Mouse (Mus musculus) E14TG2a.4 (cell line): ENCODE measurements at regions not wholly inside any gene's neighbourhood (a gene's known extent, or its start where the extent isn't known, plus 50 kb on each side); places are given as distances from the start of the nearest gene placed in this dataset.

Experiments
- H3K27me3 ChIP-seq: 2 replicates; pipeline ENCODE4 v1.6.1; 2014; ENCODE audit warnings: low read length, control low read depth; ENCODE audit not compliant: insufficient read depth
- H3K36me3 ChIP-seq: 2 replicates; pipeline ENCODE4 v1.6.1; 2014; ENCODE audit warnings: low read length, control low read depth; ENCODE audit not compliant: insufficient read depth
- H3K4me1 ChIP-seq: replicated peaks from 2 replicates; pipeline ENCODE4 v1.6.1; 2014; ENCODE audit warnings: low read depth, low read length, control low read depth
- H3K4me3 ChIP-seq: replicated peaks from 2 replicates; pipeline ENCODE4 v1.5.1; 2014; ENCODE audit warnings: mild to moderate bottlenecking, low read length
- H3K9me3 ChIP-seq: 2 replicates; pipeline ENCODE4 v1.6.1; 2014; ENCODE audit warnings: low read length, control low read depth
- CTCF ChIP-seq: conservative IDR thresholded peaks from 2 replicates; pipeline ENCODE4 v1.5.1; 2014; ENCODE audit warnings: low read length
- NANOG ChIP-seq: IDR thresholded peaks from 2 replicates; pipeline ENCODE4 v1.6.1; 2014; ENCODE audit warnings: borderline replicate concordance, low read length, mixed read lengths
- POU5F1 ChIP-seq: IDR thresholded peaks from 2 replicates; pipeline ENCODE4 v1.6.1; 2014; ENCODE audit warnings: low read length, borderline replicate concordance

GRCm38 (mm10) chr16:5496051-5496685 lies 240.4 kb upstream of the Eef2kmt start:
- Histone ChIP-seq H3K4me3 (no peak overlapping the region), H3K9me3 (no peaks in the 10 kb centered on the region), H3K36me3 (no peaks in the 10 kb centered on the region), H3K4me1 (peaks cover 28% of the 10 kb centered on the region), H3K27me3 (no peaks in the 10 kb centered on the region)
- TF ChIP-seq CTCF (no peak), POU5F1 (no peak), NANOG (no peak)

- TF ChIP-seq CTCF (no peak), POU5F1 (no peak), NANOG (no peak)
- peaks cover 28% of the 10 kb centered on the region for H3K4me1 ChIP-seq
- no peaks in the 10 kb centered on the region; the same call in 1 of the 2 replicates for H3K9me3 ChIP-seq
- H3K4me3 ChIP-seq, result no peak overlapping the region
- H3K27me3 ChIP-seq, result no peaks in the 10 kb centered on the region
- H3K36me3 ChIP-seq, result no peaks in the 10 kb centered on the region
Observed at GRCm38 (mm10) chr16:5493352-5493751, 237.6 kb upstream of the Eef2kmt start.

- no peaks in the 10 kb centered on the region for H3K36me3 ChIP-seq
- H3K27me3 ChIP-seq, result peaks cover 13% of the 10 kb centered on the region
- TF ChIP-seq POU5F1 (no peak), CTCF (no peak), NANOG (no peak)
- peaks cover 2% of the 10 kb centered on the region; the same call in 1 of the 2 replicates for H3K4me1 ChIP-seq
- no peaks in the 10 kb centered on the region; the same call in 1 of the 2 replicates for H3K9me3 ChIP-seq
- H3K4me3 ChIP-seq, result no peak overlapping the region
Observed at GRCm38 (mm10) chr16:5487259-5487658, 231.5 kb upstream of the Eef2kmt start.

GRCm38 (mm10) chr16:5483337-5483736 lies 227.6 kb upstream of the Eef2kmt start:
- Histone ChIP-seq H3K4me1 (peaks cover 2% of the 10 kb centered on the region; the same call in 1 of the 2 replicates), H3K9me3 (no peaks in the 10 kb centered on the region), H3K27me3 (peaks cover 17% of the 10 kb centered on the region), H3K4me3 (no peak overlapping the region), H3K36me3 (no peaks in the 10 kb centered on the region)
- no peak for TF ChIP-seq CTCF
- TF ChIP-seq NANOG, result peak; percentile 52; the same call in 1 of the 2 replicates

GRCm38 (mm10) chr16:5480148-5480547 lies 224.4 kb upstream of the Eef2kmt start:
- Histone ChIP-seq H3K4me3 (no peak overlapping the region), H3K9me3 (no peaks in the 10 kb centered on the region), H3K36me3 (no peaks in the 10 kb centered on the region), H3K27me3 (peaks cover 15% of the 10 kb centered on the region), H3K4me1 (peaks cover 2% of the 10 kb centered on the region; the same call in 1 of the 2 replicates)
- TF ChIP-seq POU5F1 (no peak), NANOG (no peak), CTCF (no peak)

GRCm38 (mm10) chr16:5478970-5479369 lies 223.2 kb upstream of the Eef2kmt start:
- no peaks in the 10 kb centered on the region for H3K36me3 ChIP-seq
- H3K4me3 ChIP-seq, result no peak overlapping the region
- peaks cover 6% of the 10 kb centered on the region for H3K27me3 ChIP-seq
- H3K4me1 ChIP-seq, result peaks cover 6% of the 10 kb centered on the region; the same call in 1 of the 2 replicates
- no peak for TF ChIP-seq CTCF
- TF ChIP-seq POU5F1, result no peak
- no peak for TF ChIP-seq NANOG
- H3K9me3 ChIP-seq, result no peaks in the 10 kb centered on the region

- TF ChIP-seq POU5F1, result no peak
- peak; percentile 87 for TF ChIP-seq CTCF
- H3K4me1 ChIP-seq, result peaks cover 14% of the 10 kb centered on the region
- H3K27me3 ChIP-seq, result peaks cover 11% of the 10 kb centered on the region
- no peak overlapping the region for H3K4me3 ChIP-seq
- H3K9me3 ChIP-seq, result no peaks in the 10 kb centered on the region
- H3K36me3 ChIP-seq, result no peaks in the 10 kb centered on the region
Observed at GRCm38 (mm10) chr16:5471321-5471720, 215.5 kb upstream of the Eef2kmt start.

- H3K36me3 ChIP-seq, result no peaks in the 10 kb centered on the region
- TF ChIP-seq CTCF, result peak; percentile 91
- no peak for TF ChIP-seq POU5F1
- H3K4me3 ChIP-seq, result no peak overlapping the region
Observed at GRCm38 (mm10) chr16:5467587-5467986, 211.8 kb upstream of the Eef2kmt start.

GRCm38 (mm10) chr16:5466760-5467159 lies 211.0 kb upstream of the Eef2kmt start:
- Histone ChIP-seq H3K4me3 (no peak overlapping the region), H3K27me3 (0 out of 2 replicates have a peak, but pooled peaks cover 3% of the 10 kb centered on the region), H3K4me1 (no peaks in the 10 kb centered on the region; the same call in 1 of the 2 replicates), H3K36me3 (no peaks in the 10 kb centered on the region), H3K9me3 (no peaks in the 10 kb centered on the region)
- TF ChIP-seq NANOG, result no peak
- TF ChIP-seq CTCF, result no peak
- no peak for TF ChIP-seq POU5F1

More at GRCm38 (mm10) chr16:5467587-5467986, 211.8 kb upstream of the Eef2kmt start:
- Histone ChIP-seq H3K4me1 (no peaks in the 10 kb centered on the region; the same call in 1 of the 2 replicates), H3K27me3 (peaks cover 6% of the 10 kb centered on the region; the same call in 1 of the 2 replicates), H3K9me3 (no peaks in the 10 kb centered on the region)
